Mouse (Mus musculus): ENCODE measurements at regions not wholly inside any gene's neighbourhood (a gene's known extent, or its start where the extent isn't known, plus 50 kb on each side); places are given as distances from the start of the nearest gene placed in this dataset.

DNA sequence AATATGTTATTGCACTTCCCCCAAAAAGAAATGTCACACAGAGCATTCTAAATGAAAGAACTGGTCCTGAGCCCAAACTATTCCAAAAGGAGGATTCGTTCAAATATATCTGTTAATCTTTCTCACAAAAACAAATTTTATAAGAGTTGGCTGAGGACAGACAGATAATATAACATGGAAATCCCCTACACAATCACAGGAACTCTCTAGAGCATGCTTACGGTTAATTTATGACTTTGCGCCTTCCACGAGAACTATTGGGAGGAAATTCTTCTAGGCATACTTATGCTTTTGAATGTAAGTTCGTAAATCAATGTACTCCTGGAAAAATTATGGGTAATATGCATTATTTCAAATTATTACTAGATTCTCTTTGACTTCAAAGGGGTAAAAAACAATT, 144.1 kb upstream of the Gimd1 start:
- no peak for DNase-seq

- DNase-seq, result peak; percentile 1
Observed at GRCm38 (mm10) chr3:132506095-132506494, 123.5 kb upstream of the Gimd1 start.

GRCm38 (mm10) chr3:132510240-132510639, 119.4 kb upstream of the Gimd1 start:
- DNase-seq, result no peak

DNA sequence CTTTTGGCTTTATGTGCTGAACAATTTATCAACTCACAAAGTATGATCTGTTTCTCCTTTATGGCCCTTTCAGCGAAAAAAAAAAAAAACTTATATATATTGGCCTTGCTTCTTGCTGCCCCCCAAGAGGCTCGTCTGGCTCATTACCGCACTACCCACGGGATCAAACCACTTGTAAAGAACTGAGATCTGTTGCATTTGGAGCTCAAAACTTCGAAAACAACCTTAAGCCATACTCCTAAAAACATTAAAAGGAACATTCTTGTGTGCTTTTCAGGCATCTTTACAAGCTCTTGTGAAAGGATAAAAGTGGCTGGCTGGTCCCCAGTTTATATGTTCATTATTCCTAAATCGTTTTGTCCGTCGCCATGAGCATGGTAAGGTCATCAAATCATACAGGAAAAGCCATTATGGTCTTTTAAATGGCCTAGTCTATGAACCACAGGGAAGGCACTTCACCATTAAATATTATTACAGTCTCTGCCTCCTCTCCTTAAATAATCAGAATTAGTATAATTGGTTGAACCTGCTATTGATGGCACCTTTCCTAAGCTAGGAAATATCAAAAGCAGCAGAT, 117.0 kb upstream of the Gimd1 start:
- no peak for DNase-seq

GRCm38 (mm10) chr3:132533323-132533904, 96.2 kb upstream of the Gimd1 start:
- DNase-seq, result no peak

- no peak for DNase-seq
Observed at GRCm38 (mm10) chr3:132539780-132540658, 89.6 kb upstream of the Gimd1 start.

- DNase-seq, result no peak
Observed at GRCm38 (mm10) chr3:132551238-132551808, 78.3 kb upstream of the Gimd1 start.

- no peak for DNase-seq
Observed at GRCm38 (mm10) chr3:132565755-132566154, 63.9 kb upstream of the Gimd1 start.

- DNase-seq, result no peak
Observed at GRCm38 (mm10) chr3:132566301-132566700, 63.3 kb upstream of the Gimd1 start.
